Mouse (Mus musculus) testis, adult 2 months (tissue): Measurements from ENCODE around the gene Iqcf1.

Experiments used
- CTCF ChIP-seq: fragments of 200-500 bp; IDR thresholded peaks from 2 replicates; pipeline ENCODE4 v1.5.1; 2012; ENCODE audit warnings: low read depth, mild to moderate bottlenecking, inconsistent platforms, low read length, moderate library complexity; ENCODE audit not compliant: control insufficient read depth, insufficient read depth, insufficient replicate concordance
- POLR2A ChIP-seq: fragments of 200-500 bp; IDR thresholded peaks from 2 replicates; pipeline ENCODE4 v1.6.1; 2012; ENCODE audit warnings: low read depth, mild to moderate bottlenecking, inconsistent platforms, low read length, moderate library complexity; ENCODE audit not compliant: control insufficient read depth

DNA sequence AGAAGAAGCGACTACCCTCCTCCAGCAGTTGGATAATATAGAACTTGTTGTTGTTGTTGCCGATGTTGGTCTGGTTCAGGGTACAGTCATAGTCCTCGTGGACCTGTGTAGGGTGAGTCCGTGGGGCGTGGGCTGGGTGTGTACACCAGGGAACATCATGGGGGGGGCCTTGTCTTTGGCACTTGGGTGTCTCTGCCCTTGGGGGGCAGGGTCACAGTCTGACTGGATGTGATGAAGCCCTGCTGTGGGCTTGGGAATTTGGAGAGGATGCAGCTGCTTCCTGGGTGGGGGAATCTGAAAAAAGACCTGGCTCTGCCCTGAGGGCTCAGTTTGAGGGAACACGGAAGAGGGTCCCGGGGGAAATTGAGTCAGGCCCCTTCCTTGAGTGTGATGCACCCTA, 24.7 kb upstream of the Iqcf1 start:
- TF ChIP-seq CTCF (no peak), POLR2A (no peak)
